Mouse (Mus musculus) ES-E14 (cell line): Measurements from ENCODE around the gene Gle1.

Source experiments
- CHD2 ChIP-seq: IDR thresholded peaks from 2 replicates; pipeline ENCODE4 v1.6.1; 2014; ENCODE audit warnings: mild to moderate bottlenecking, low read depth, low read length, inconsistent platforms
- HCFC1 ChIP-seq: IDR thresholded peaks from 2 replicates; pipeline ENCODE4 v1.6.1; 2012; ENCODE audit warnings: low read length, inconsistent platforms, borderline replicate concordance; ENCODE audit not compliant: insufficient read depth
- MAFK ChIP-seq: IDR thresholded peaks from 2 replicates; pipeline ENCODE4 v1.6.1; 2014; ENCODE audit warnings: mild to moderate bottlenecking, low read depth, low read length, inconsistent platforms; ENCODE audit not compliant: insufficient read depth
- ZC3H11A ChIP-seq: IDR thresholded peaks from 2 replicates; pipeline ENCODE4 v1.6.1; 2012; ENCODE audit warnings: low read depth, mild to moderate bottlenecking, inconsistent platforms, low read length, borderline replicate concordance
- ZNF384 ChIP-seq: IDR thresholded peaks from 2 replicates; pipeline ENCODE4 v1.6.1; 2012; ENCODE audit warnings: low read depth, low read length, inconsistent platforms

DNA sequence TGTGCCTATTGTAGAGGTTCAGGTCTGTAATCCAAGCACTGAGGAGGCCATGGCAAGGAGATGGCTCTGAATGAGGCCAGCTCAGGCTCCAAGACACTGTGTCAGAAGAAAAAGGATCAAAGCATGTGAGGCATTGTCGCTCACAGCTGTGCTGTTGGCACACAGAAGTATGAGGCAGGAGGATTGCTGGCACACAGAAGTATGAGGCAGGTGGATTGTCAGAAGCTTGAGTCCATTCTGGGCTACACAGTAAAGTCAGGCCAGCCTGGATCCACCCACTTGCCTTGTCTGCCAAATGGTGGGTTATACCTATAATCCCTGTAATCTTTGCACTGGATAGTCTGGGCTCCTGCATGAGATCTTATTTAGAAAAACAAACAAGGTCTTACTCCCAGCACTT, 37.1 kb upstream of the Gle1 start:
- TF ChIP-seq ZNF384 (no peak), CHD2 (no peak), ZC3H11A (no peak), MAFK (no peak), HCFC1 (no peak)
